Mouse (Mus musculus): Measurements from ENCODE around the gene Abraxas1. TPM values are rescaled to one million over a fixed set of nuclear protein-coding genes. Genes with fewer than 3 reads are reported as not detected.

The Abraxas1 gene
- polyA plus RNA-seq (2012; rRNA removed) = 8.4 and 8.9 TPM in 2 replicates

GRCm38 (mm10) chr5:100820483-100821184 is at the start of gene Abraxas1:
Gene Abraxas1, minus strand, starts transcription at chr5:100820965.
- peak; percentile 60 to 91 for DNase-seq (ENCODE audit: extremely low spot score in 1 of 2, low spot score in 1 of 2)

- DNase-seq (ENCODE audit: extremely low spot score in 1 of 2, low spot score in 1 of 2) = no peak
Observed at GRCm38 (mm10) chr5:100869197-100869895, 48.6 kb upstream of the Abraxas1 start.

DNA sequence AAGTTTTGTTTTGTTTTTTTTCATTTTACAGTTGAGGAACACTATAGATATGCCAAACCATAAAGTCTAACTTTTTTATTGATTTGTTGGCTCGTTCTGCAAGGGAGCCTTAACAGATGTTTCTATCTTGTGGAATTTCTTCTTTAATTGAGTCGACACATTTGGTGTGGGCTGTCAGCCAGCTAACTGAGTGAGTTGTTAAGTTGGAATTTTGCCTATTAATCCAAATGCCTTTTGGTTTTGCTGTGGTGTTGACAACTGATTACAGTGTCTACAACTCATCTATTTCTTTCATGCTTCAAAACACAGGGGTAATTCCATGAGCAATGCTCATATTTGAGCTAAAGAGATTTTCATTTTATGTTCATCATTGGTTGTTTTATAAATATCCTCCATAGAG is 45.4 kb upstream of the Abraxas1 start:
- DNase-seq (ENCODE audit: extremely low spot score in 1 of 2, low spot score in 1 of 2) = peak in 1 of 2 experiments; percentile 27

GRCm38 (mm10) chr5:100864438-100864837 is 43.7 kb upstream of the Abraxas1 start:
- DNase-seq (ENCODE audit: extremely low spot score in 1 of 2, low spot score in 1 of 2) = no peak

GRCm38 (mm10) chr5:100863091-100863490 is 42.3 kb upstream of the Abraxas1 start:
- no peak for DNase-seq (ENCODE audit: extremely low spot score in 1 of 2, low spot score in 1 of 2)

DNA sequence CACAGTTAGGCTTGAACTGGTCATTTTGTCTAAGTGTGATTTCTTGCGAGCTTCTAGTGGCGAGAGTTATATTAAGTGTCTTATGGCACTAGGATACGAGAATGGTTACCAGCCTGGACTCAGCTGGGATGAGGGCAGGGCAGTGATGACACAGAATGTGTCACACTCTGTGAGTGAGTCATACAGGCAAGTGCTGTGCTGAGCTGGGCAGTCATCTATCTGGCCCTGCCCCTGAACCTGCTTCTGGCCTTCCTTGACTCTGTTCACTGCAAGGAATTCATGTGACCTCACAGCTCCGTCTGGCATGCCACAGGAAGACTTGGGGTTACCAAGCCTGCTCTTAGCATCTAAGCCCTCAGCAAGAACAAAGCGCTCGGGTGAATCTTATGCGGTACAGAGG is 41.0 kb upstream of the Abraxas1 start:
- DNase-seq (ENCODE audit: extremely low spot score in 1 of 2, low spot score in 1 of 2) = no peak

- no peak for DNase-seq (ENCODE audit: extremely low spot score in 1 of 2, low spot score in 1 of 2)
Observed at GRCm38 (mm10) chr5:100861140-100861539, 40.4 kb upstream of the Abraxas1 start.

DNA sequence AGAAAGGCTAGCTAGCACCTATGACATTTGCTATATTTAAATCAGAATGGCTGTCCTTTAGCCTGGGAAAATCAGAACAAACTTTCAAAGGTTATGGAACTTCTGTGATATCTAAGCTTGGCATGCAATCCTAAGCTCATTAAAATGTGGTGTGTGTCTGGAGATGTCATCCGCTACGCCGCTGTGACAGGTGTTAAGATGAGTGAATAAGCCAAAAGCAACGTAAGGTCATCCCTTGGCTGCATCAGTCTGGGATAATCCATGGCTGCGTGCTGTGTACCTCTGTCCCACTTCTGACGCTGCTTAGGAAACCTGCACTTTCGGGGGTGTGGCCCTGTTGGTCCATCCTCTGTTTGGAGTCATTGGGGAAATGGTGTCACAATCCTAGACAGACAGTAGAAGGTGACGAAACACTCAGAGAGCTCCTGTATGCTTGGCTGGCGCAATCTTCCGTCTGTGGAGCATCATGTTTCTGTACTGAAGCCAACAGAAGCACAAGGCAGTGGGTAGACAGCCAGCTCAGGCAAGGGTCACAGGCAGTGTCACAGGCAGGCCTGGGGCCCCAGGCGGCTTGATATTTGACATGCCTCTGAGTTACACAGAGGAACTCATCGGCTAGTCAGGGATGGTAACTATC is 39.8 kb upstream of the Abraxas1 start:
- DNase-seq (ENCODE audit: extremely low spot score in 1 of 2, low spot score in 1 of 2) = no peak

DNA sequence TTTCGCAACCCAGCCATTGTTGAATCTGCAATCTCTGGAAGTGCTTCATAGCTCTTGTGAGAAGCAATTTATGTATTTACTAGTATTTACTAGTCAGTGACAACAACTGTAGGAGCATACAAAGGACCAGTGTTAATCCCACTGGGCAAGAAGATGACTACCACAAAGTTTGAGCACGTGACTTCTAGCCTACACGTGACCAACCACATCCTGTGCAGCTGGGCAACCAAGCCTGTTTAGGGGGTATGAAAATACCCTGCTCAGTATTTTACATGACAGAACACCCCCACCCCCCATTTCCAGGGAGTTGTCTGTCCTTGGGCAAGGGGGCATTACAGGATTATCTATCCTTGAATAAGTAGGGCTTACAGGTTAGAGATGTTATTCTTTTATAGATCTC is 35.8 kb upstream of the Abraxas1 start:
- DNase-seq (ENCODE audit: extremely low spot score in 1 of 2, low spot score in 1 of 2) = no peak

DNA sequence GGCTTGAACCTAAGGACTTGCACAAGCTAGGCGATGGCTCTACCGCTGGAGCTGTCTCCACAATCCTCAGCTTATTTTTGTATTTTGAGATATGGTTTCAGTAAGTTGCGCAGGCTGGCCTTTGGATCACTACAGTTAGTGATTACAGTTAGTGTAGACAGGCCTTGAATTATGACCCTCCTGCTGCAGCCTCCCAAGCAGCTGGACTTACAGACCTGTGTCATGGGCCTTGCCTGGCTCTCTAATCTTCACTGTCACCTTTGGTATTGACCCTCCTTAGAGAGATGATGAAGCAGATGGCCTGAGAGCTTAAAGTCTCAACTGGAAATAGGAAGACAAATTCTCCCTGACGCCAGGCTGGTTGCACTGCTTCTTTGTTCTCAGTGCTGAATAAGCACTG is 33.2 kb upstream of the Abraxas1 start:
- no peak for DNase-seq (ENCODE audit: extremely low spot score in 1 of 2, low spot score in 1 of 2)

- no peak for DNase-seq (ENCODE audit: extremely low spot score in 1 of 2, low spot score in 1 of 2)
Observed at GRCm38 (mm10) chr5:100847143-100847542, 26.4 kb upstream of the Abraxas1 start.

- DNase-seq (ENCODE audit: extremely low spot score in 1 of 2, low spot score in 1 of 2) = no peak
Observed at GRCm38 (mm10) chr5:100846599-100846920, 25.8 kb upstream of the Abraxas1 start.

- peak; percentile 3 to 62 for DNase-seq (ENCODE audit: extremely low spot score in 1 of 2, low spot score in 1 of 2)
Observed at GRCm38 (mm10) chr5:100845848-100846598, 25.3 kb upstream of the Abraxas1 start.

GRCm38 (mm10) chr5:100845485-100845847 is 24.7 kb upstream of the Abraxas1 start, which contains the start of gene Gpat3:
Gene Gpat3, plus strand, starts transcription at chr5:100845713.
- peak; percentile 10 to 41 for DNase-seq (ENCODE audit: extremely low spot score in 1 of 2, low spot score in 1 of 2)

- no peak for DNase-seq (ENCODE audit: extremely low spot score in 1 of 2, low spot score in 1 of 2)
Observed at GRCm38 (mm10) chr5:100844485-100844884, 23.7 kb upstream of the Abraxas1 start.

GRCm38 (mm10) chr5:100837907-100838306 is 17.1 kb upstream of the Abraxas1 start:
- DNase-seq (ENCODE audit: extremely low spot score in 1 of 2, low spot score in 1 of 2) = no peak

- no peak for DNase-seq (ENCODE audit: extremely low spot score in 1 of 2, low spot score in 1 of 2)
Observed at GRCm38 (mm10) chr5:100835862-100836538, 15.2 kb upstream of the Abraxas1 start.

DNA sequence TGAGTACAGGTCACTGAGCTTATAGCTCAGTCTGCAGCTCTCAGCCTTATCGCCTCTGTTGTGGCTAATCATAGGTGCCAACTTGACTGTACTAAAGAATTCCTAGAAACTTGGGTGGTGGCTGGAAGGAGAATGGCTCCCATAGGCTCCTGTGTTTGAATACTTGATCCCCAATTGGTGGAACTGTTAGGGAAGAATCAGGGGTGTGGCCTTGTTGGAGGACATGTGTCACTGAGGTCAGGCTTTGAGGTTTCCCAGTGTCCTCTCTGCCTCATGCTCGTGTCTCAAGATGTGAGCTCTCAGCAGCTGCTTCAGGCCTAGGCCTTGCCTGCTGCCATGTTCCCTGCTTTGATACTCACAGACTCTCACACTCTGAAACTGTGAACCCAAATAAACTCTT is 13.1 kb upstream of the Abraxas1 start:
- no peak for DNase-seq (ENCODE audit: extremely low spot score in 1 of 2, low spot score in 1 of 2)

DNA sequence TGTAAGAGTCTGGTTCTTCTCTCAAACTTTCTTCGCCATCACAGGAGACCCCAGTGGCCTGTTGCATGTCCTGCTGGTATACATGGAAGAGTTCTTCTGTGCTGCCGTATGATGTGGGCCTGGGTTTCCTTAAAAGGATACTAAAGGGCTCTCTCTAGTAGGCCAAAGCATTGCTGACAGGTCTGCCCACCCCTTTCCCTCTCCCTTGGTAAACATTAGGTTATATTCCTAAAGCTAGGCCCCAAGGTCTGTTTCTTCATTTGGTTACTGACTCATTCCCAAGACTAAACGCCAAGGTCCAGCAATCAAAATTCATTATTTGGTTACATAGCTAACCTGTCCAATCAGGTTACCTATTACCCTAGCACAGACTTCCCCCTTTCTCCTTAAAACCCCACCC is 11.9 kb upstream of the Abraxas1 start:
- DNase-seq (ENCODE audit: extremely low spot score in 1 of 2, low spot score in 1 of 2) = no peak

DNA sequence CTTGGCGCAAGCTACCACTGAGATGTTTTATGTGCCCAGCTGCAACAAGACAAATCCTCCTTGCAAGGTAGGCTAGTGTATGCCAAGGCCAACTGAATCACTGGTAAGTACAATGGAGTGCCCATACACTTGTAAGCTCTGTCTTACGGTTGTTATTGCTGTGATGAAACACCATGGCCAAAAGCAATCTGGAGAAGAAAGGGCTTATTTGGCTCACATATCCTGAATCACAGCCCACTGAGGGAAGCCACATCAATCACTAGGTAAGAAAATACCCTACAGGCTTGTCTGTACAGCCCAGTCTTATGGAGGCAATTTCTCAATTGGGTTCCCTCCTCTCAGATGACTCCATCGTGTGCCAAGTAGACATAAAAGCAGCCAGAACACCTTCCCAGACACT is 7.9 kb upstream of the Abraxas1 start:
- DNase-seq (ENCODE audit: extremely low spot score in 1 of 2, low spot score in 1 of 2) = no peak

Data from frontal cortex, adult 2 months (tissue).